Mouse (Mus musculus) cerebellum, postnatal 25 days (tissue): Measurements from ENCODE around the gene Lars2.
A peak's percentile ranks its signal among the peaks of the same experiment; 100 is the strongest.

ENCODE experiments used
- DNase-seq, 2 experiments: peaks; one replicate each; pipeline ENCODE4 v3.0.0; 2021; ENCODE audit warnings: mixed read lengths in 2 of 2

Gene Lars2

GRCm38 (mm10) chr9:123394856-123395255 lies 28.1 kb downstream of the Lars2 start:
- no peak for DNase-seq

- no peak for DNase-seq
Observed at GRCm38 (mm10) chr9:123397701-123398100, 31.0 kb downstream of the Lars2 start.

DNA sequence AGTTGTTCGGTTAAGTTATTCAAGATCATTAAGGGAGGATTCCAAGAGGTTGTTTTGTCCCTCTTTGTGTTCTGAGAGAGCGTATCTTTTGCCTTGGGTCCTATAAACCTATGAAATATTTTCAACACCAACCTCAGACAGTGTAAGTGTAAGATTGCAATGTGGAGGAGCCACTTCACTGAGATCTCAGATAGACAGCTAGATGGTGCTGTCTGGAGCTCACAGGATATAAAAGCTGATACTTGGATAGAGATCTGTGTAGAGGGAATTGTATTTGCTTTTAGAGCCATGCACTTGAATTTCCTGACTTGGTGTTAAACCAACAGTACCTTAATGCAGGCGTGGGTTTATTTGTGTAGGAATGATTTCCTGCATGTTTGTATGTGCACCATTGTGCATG lies 35.5 kb downstream of the Lars2 start:
- DNase-seq = no peak

- peak; percentile 38 to 61 for DNase-seq
Observed at GRCm38 (mm10) chr9:123403031-123403430, 36.3 kb downstream of the Lars2 start.

DNA sequence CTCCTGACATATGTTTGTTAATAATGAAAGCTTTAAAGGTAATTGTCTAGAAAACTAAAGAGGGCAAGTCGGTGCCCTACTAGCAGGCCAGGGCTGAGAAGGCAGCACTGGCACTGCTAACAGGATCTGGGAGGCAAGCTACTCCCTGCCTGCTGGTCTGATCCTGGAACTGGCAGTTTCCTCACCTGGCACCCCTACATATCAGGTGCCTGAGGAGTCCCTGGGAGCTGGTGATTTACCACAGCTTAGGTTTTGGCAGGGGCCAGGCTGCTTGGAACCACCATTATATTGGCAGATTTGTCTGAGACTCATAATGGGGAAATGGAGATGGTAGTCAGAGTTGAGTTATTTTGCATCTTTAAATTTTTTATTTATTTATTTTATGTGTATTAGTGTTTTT lies 38.5 kb downstream of the Lars2 start:
- peak; percentile 15 to 26 for DNase-seq

DNA sequence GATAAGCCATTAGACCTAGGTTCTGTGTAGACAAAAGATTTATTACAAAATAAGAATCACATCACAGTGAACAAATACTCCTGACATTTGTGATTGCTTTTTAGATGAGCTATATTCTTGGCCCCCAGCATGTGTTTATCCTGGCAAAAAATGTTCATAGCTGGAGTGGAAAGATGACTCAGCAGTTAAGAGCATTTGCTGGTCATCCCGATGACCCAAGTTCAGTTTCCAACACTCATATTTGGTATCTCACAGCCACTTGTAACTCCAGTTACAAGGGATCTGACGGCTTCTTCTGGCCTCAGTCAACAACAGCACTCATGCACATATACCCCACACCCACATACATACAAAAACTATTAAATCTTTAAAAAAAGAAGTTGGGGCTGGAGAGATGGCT lies 42.0 kb downstream of the Lars2 start:
- no peak for DNase-seq

DNA sequence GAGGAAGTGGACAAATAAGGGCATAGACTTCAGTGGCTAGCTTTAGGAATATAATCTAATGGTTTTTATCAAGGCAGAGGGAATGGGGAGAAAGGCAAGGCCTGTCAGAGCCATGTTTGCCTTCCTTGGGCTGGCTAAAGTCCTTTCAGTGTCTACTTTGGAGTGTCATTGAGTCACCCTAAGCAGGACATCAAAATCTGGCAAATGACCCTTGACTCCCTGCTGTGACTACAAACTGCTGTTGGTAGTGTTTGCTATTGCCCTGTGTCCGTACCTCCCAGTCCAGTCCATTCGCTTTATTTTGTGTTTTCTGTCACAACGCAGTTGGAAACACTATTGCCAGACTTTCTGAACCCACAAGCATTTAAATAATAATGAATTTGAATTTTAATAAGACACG lies 63.1 kb downstream of the Lars2 start:
- DNase-seq = peak in 1 of 2 experiments; percentile 19

DNA sequence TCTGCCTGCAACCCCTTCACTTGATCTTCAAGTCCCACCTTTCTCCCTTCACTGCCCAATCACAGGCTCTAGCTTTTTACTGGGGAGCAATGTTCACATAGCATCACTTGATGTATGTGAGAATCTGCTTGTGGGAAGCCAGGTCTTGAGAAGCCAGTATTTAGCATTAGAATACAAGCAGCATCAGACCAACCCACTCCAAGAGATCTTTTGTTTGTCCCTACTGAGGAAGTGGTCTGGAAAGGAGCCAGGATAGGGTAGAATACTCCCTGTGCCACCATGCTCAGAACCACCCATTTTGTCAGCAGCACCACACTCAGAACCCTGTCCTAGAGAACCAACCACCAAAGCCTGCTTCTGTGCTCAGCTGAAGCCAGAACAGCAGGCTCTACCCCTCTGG lies 64.2 kb downstream of the Lars2 start:
- no peak for DNase-seq

GRCm38 (mm10) chr9:123438223-123438622 lies 71.5 kb downstream of the Lars2 start:
- DNase-seq = no peak

DNA sequence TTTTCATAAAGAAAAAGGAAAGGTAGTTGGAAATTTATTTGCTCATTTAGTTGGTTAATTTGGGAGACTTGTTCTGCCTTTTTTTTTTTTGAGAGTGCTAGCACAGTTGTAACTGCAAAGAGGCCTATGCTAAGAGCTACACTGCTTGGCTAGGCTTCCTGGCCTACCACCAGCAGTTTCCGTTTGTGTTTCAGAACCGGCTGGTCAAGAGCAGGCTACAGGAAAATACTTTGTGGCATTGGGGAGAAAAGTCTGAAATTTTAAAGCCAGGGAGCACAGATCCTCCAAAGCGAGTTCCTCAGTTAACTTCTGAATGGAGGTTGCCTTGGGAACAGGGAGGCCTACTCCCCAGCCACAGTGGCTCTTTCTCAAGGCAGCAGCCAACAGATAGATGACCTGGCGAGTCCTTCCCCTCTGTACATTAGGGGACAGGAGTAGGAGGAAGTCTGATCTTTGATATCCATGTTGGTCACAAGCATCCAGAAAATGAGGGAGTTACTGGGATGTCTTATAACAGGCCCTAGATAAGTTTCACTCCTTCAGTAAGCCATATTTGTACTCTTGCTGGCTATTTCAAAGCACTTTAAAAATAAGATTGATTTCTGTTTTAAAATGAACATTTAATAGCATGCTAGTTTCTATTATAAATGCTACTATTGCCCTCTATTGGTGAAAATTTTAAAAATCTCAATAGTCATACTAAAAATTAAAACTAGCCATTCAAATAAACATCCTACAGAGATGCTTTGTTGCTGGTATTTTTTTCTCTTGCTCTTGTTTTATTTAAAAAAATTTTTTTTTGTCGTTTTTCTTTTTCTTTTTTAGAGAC lies 73.7 kb downstream of the Lars2 start:
- no peak for DNase-seq

GRCm38 (mm10) chr9:123447101-123447500 lies 80.4 kb downstream of the Lars2 start:
- DNase-seq = peak in 1 of 2 experiments; percentile 44

GRCm38 (mm10) chr9:123448594-123448993 lies 81.9 kb downstream of the Lars2 start:
- DNase-seq = no peak

DNA sequence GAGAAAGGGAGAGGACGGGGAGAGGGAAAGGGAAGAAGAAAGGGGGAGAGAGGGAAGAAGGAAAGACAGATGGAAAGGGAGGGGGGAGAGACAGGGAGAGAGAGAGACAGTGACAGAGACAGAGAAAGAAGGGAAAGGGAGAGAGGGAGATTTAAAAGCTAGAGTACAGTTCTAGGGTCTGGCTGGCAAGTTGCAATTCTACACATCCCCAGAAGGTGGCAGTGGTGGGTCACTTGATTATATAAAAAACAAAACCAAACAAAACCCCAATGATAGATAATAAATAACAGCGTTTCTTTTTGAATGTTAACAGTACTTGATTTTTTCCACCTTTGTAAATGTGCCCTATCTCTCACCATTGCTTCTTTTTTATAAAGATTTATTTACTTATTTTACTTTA lies 83.4 kb downstream of the Lars2 start:
- peak; percentile 62 to 74 for DNase-seq

- DNase-seq = no peak
Observed at GRCm38 (mm10) chr9:123451772-123452171, 85.0 kb downstream of the Lars2 start.

DNA sequence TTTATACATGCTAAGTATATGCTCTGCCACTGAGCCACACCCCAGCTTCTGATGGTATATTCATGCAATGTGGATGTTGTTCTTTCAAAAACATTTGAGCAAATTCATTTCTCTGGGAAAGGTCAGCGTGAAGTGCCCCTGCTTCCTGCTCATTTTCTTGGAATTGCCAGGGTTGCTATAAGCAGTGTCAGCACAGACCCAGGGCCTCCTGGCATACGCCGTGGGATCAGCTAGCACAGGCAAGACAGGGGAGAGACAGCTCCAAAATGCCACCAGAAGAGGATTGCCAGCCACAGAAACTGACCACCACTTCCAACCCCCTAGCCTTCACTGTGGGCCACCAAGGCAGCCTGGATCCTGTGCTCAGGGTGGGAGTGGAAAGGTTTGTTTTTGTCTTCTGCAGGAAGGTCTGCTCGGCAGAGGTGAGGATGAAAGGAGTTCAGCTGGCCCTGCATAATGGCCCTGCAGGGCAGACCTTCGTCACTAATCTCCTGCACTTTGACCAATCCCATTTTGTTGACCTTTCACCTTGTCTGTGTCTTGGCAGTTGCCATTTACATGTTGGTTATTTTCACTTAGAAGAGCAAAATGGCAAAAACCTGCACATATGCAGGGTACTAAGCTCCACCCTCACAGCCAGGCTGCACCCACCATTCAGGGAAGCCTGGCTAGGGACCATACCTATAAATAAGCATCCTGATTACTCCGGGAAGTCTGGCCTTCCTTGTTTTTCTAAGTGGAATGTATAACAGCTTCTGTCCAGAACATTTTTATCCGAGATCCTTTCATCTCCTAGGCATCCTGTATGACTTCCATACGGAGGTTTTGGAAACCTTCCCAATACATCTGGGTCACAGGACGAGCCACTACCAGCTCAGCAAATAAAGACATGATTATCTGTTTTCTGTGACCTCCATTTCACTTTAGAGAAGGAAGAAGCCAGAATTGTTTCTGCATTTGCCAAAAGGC lies 90.2 kb downstream of the Lars2 start:
- no peak for DNase-seq

DNA sequence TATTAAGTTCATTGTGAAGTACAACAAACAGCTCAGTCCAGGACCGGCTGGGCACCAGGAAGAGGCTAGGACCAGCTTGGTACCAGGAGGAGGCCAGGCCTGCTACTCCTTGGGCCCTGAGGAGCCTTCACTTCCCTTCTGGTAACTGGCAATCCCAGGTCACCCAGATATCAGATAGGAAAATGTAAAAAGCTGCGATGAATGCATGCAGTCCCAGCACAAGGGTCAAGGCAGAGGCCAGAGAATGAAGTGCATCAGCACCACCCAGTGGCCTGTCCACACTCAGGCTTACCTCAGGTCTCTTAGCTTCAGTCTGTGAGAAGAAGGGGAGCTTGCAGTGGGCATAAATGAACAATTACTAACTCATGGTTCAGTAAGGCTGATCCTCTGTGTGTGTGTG lies 90.9 kb downstream of the Lars2 start:
- peak; percentile 46 to 67 for DNase-seq

DNA sequence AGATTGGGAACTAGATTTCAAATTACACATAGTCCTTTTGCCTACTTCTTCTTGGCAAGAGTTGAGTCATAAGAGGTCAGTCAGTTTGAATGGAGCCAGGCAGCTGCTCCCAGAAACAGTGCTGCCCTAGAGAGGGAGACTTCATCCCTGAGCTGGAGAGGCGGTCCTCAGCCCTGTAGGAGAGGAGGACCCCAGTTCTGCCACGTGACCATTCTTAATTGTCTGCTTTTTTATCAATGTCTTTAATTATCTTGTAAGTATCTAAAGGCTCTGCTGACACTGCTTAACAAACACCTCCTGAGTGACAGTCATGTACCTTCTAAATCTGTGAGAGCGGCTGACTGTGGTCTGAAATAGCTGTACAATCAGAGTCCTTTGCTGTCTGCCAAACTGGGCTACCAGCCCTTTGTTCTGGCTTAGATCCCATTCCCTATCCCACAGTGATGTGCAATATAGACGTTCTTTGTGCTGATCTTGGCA lies 100.5 kb downstream of the Lars2 start:
- peak in 1 of 2 experiments; percentile 28 for DNase-seq

DNA sequence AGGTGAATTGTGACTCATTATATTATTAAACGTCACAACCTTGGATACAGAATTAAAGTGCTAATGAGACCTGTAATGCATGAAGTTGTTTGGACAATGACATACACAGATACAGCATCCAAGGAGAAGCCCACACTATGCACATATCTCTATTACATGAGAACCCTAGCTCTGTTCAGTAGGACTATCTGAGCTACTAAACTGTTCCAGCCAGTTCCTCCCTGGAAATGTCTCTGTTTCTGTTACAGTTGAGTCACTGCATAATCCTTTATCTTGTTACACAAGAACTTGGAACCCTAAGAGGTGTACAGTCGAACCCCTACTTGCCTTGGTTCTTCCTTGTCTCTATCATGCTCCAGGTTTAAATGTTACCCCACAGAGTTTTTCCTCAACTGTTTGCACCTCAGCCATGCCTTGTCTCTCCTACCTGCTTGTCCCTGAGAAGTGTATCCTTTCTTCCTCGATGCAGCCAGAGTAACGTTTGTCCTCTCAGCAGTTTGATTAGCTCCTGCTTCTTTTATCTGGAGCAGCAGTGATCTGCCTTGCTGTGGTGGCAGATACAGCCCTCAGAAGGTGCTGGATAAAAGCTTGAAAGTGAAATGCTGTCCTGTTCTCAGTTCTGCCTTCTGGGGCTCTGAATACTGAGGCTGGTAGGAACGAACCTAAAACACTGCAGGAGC lies 101.8 kb downstream of the Lars2 start:
- DNase-seq = no peak

- DNase-seq = no peak
Observed at GRCm38 (mm10) chr9:123469087-123469486, 102.4 kb downstream of the Lars2 start.

- no peak for DNase-seq
Observed at GRCm38 (mm10) chr9:123473377-123473776, 106.7 kb downstream of the Lars2 start.

DNA sequence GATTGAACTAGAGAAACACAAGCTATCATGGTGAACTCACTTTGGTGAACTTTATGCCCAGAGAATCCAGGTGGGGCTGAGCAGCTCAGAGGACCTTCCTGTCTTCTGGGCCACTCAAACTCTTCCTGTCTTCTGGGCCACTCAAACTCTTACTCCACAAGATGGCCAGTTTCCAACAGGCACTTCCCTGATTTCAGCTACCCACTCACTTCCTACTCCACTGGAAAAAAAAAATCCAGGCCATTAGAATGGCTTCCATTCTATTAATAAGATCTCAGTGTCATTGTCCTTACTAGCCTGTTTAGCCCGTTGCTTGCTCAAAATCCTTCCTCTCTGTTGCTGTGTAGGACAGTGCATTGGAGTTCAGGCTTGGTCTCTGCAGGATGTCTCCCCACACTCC lies 108.8 kb downstream of the Lars2 start:
- no peak for DNase-seq

DNA sequence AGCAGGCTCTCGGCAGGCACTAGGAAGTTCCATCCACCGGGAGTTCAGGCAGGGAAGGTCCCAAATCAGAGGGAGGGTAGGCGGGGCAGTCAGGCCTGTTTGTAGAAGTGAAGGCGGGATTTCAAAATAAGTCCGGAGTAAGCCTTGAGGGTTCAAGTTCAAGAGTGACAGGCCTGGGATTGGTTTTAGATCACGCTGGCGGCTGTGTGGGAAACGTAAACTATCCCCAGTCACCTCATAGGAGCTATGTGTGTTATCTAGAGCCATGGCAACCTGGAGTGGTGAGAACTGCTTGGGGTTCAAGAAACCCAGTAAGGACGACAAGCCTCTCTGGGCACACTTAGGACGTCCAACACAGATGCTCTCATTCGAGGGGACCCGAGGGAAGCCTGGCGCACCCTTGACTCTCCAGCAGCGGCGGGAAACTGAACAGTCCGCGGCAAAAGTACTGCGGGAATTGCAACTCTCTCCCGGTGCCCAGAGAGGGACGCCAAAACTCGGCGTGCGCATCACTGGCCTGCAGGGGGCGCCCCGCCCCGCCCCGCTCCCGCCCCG lies 111.4 kb downstream of the Lars2 start:
- peak; percentile 20 to 78 for DNase-seq
